Mouse (Mus musculus): ENCODE data around the gene Cd46. TPM values are rescaled to one million over a fixed set of nuclear protein-coding genes. Genes with fewer than 3 reads are reported as not detected.

The Cd46 gene
- polyA plus RNA-seq, 1 experiment from 2014 or later, result 0.70 TPM

GRCm38 (mm10) chr1:194992589-194993317, 99.3 kb downstream of the Cd46 start:
- H3K27ac ChIP-seq (replicated peaks), result no peak overlapping the region
- DNase-seq (ENCODE audit: low spot score) (no peak), ATAC-seq (ENCODE audit: low FRiP score, low TSS enrichment) (no peak)
- no peak overlapping the region for H3K9ac ChIP-seq (ENCODE audit: low read length)
- no peaks in the 10 kb centered on the region for H3K4me1 ChIP-seq (replicated peaks; ENCODE audit: control insufficient read depth, insufficient read depth)
- H3K27me3 ChIP-seq (ENCODE audit: control insufficient read depth, insufficient read depth, low read length), result no peaks in the 10 kb centered on the region
- no peaks in the 10 kb centered on the region for H3K36me3 ChIP-seq (ENCODE audit: control insufficient read depth, insufficient read depth, low read length)
- 64% methylated on average over 5 of the region's 5 CpGs for WGBS
- no peaks in the 10 kb centered on the region for H3K9me3 ChIP-seq (ENCODE audit: control insufficient read depth, low read length)
- H3K4me2 ChIP-seq (replicated peaks; ENCODE audit: low read depth), result no peak overlapping the region
- no peak overlapping the region for H3K4me3 ChIP-seq (ENCODE audit: low read depth, low read length)
- TF ChIP-seq CTCF (IDR thresholded peaks at IDR 0.05; ENCODE audit: low read depth) (no peak), EP300 (optimal IDR thresholded peaks at IDR 0.05) (no peak)

GRCm38 (mm10) chr1:194991654-194992053, 100.4 kb downstream of the Cd46 start:
- no peak for TF ChIP-seq CTCF (IDR thresholded peaks at IDR 0.05; ENCODE audit: low read depth)
- no peak overlapping the region for H3K9ac ChIP-seq (ENCODE audit: low read length)
- H3K4me2 ChIP-seq (replicated peaks; ENCODE audit: low read depth), result no peak overlapping the region
- H3K4me3 ChIP-seq (ENCODE audit: low read depth, low read length), result no peak overlapping the region
- no peaks in the 10 kb centered on the region for H3K9me3 ChIP-seq (ENCODE audit: control insufficient read depth, low read length)
- ATAC-seq (ENCODE audit: low FRiP score, low TSS enrichment) (no peak), DNase-seq (ENCODE audit: low spot score) (no peak)
- WGBS, result 81% methylated on average over 2 of the region's 2 CpGs
- H3K27me3 ChIP-seq (ENCODE audit: control insufficient read depth, insufficient read depth, low read length), result no peaks in the 10 kb centered on the region
- H3K36me3 ChIP-seq (ENCODE audit: control insufficient read depth, insufficient read depth, low read length), result no peaks in the 10 kb centered on the region
- H3K27ac ChIP-seq (replicated peaks), result no peak overlapping the region
- H3K4me1 ChIP-seq (replicated peaks; ENCODE audit: control insufficient read depth, insufficient read depth), result no peaks in the 10 kb centered on the region

- H3K4me2 ChIP-seq (replicated peaks; ENCODE audit: low read depth), result no peak overlapping the region
- no peak overlapping the region for H3K27ac ChIP-seq (replicated peaks)
- ATAC-seq (ENCODE audit: low FRiP score, low TSS enrichment), result no peak
- H3K4me1 ChIP-seq (replicated peaks; ENCODE audit: control insufficient read depth, insufficient read depth), result no peaks in the 10 kb centered on the region
- H3K36me3 ChIP-seq (ENCODE audit: control insufficient read depth, insufficient read depth, low read length), result no peaks in the 10 kb centered on the region
- no peak overlapping the region for H3K9ac ChIP-seq (ENCODE audit: low read length)
- no peak overlapping the region for H3K4me3 ChIP-seq (ENCODE audit: low read depth, low read length)
- no peaks in the 10 kb centered on the region for H3K27me3 ChIP-seq (ENCODE audit: control insufficient read depth, insufficient read depth, low read length)
- no peaks in the 10 kb centered on the region for H3K9me3 ChIP-seq (ENCODE audit: control insufficient read depth, low read length)
- WGBS, result 94% methylated on average over 2 of the region's 2 CpGs
- no peak for DNase-seq (ENCODE audit: low spot score)
- TF ChIP-seq EP300 (optimal IDR thresholded peaks at IDR 0.05) (no peak), CTCF (IDR thresholded peaks at IDR 0.05; ENCODE audit: low read depth) (no peak)
Observed at GRCm38 (mm10) chr1:194990976-194991375, 101.1 kb downstream of the Cd46 start.

GRCm38 (mm10) chr1:194989024-194989423, 103.0 kb downstream of the Cd46 start:
- Histone ChIP-seq H3K4me1 (replicated peaks; ENCODE audit: control insufficient read depth, insufficient read depth) (no peaks in the 10 kb centered on the region), H3K9ac (ENCODE audit: low read length) (no peak overlapping the region), H3K4me3 (ENCODE audit: low read depth, low read length) (no peak overlapping the region), H3K27me3 (ENCODE audit: control insufficient read depth, insufficient read depth, low read length) (no peaks in the 10 kb centered on the region), H3K27ac (replicated peaks) (no peak overlapping the region), H3K9me3 (ENCODE audit: control insufficient read depth, low read length) (no peaks in the 10 kb centered on the region), H3K36me3 (ENCODE audit: control insufficient read depth, insufficient read depth, low read length) (no peaks in the 10 kb centered on the region), H3K4me2 (replicated peaks; ENCODE audit: low read depth) (no peak overlapping the region)
- no peak for TF ChIP-seq EP300 (optimal IDR thresholded peaks at IDR 0.05)
- TF ChIP-seq CTCF (IDR thresholded peaks at IDR 0.05; ENCODE audit: low read depth), result peak; percentile 31
- DNase-seq (ENCODE audit: low spot score), result no peak
- ATAC-seq (ENCODE audit: low FRiP score, low TSS enrichment), result no peak
- WGBS, result 96% methylated on average over 1 of the region's 1 CpGs

MicroRNAs encoded within 50 kb of the gene (microRNA counts, 519-probe panel; counts per million panel counts)
- microRNA mmu-miR-29b (4,302 counts per million, percentile 37 among the panel's probes with 10 or more counts), microRNA mmu-miR-29c (5,404 counts per million, percentile 63 among the panel's probes with 10 or more counts)

Small RNA genes within 50 kb of the gene (microRNA-seq; reads per million reads assigned to microRNA genes)
- gene Mir29b-2 (not detected), gene Mir29c (148 reads per million, percentile 48 among the genes with 10 or more reads in this experiment)

Other genes with a start within 250 kb of the Cd46 start
- 49.9 and 54.8 TPM in 2 replicates for gene Cd34, start 153.4 kb downstream of the Cd46 start, polyA plus RNA-seq (2015; fragmentation: Nextera tagmentation; extraction: Ambion mirVana)
- 73.3 and 74.6 TPM in 2 replicates for gene Cr1l, start 39.3 kb upstream of the Cd46 start, polyA plus RNA-seq (2015; fragmentation: Nextera tagmentation; extraction: Ambion mirVana)
- 0.07 and 0.16 TPM in 2 replicates for gene Cr2, start 84.5 kb upstream of the Cd46 start, polyA plus RNA-seq (2015; fragmentation: Nextera tagmentation; extraction: Ambion mirVana)

All from stomach, postnatal 0 days (tissue).